Mouse (Mus musculus): ENCODE results near the gene Cux2.

Cux2 gene

DNA sequence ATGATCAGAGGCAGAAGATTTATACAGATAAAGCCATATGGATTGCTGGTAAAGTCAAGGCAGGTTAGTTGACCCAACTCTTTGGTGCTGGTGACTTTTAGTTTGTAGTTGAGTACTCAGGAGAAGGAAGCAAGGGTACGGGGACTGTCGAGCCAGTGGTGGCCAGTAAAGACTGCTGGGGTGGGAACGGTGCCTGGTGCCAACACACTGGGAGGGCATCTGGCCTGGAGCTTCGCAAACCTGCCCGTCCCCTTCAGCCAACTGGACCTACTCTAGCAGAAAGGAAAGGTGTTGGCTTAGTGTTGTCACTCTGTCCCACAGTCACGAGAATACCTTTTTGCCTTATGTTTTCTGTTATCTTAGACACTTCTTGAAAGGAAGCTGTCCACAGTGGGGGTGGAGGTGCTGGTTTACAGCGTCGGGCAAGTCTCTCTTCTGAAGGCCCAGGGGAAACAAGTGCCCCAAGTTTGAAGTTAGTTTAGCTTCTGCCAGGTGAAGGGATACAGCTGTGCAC, 234.0 kb downstream of the Cux2 start:
- no peak for DNase-seq

DNA sequence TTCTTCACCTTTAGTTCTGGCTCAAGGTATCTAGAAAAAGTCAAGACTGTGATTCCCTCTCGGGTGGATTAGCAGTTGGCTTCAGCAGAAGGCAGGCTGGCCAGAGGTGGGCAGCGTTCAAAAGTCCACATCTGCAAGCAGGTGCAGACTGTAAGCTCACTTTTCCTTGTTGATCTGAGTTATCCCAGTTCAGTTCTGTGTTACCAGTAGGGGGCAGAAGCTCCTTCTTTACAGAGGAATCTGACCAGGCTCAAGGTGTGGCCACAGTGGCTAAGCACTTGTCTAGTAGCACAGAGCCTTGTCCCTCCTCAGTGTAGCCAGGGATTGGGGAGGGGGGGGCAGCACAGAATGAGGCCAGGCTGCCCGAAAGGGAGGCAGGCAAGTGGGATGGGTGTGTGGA, 234.8 kb downstream of the Cux2 start:
- DNase-seq: peak; percentile 85

- no peak for DNase-seq
These were observed 236.2 kb downstream of the Cux2 start for GRCm38 (mm10) chr5:121813744-121814143.

DNA sequence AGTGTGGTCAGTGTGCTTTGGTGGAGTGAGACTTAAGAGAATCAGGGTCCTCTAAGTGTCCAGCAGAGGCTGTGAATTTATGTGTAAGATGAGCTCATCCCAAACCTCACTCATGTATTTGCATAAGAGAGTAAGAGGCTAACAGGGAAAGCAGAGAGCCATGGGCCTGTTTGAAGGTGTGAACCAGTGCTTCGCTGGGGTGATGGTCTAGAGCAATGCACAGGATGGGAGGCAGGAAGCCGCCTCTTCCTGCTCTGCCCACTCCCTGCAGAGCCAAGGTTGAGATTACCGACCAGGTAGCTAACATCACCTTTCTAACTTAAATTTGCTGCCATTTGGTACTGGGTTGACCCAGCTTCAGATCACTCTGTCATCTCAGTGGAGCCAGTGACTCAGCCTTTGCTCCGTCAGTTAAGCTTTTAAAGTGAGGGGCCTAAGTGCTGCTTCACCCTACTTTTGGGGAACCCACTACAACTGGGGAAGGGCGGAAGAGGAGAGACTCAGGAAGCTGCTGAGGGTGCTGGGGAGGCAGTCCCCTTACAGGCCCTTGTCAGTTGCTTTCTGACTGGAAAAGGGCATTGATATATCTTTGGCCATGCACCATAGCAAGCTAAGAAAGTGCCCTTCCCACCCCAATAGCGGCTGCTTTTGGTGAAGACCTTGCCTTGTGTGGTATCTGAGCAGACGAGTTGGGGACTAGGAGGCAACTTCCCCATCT, 237.2 kb downstream of the Cux2 start:
- no peak for DNase-seq

DNA sequence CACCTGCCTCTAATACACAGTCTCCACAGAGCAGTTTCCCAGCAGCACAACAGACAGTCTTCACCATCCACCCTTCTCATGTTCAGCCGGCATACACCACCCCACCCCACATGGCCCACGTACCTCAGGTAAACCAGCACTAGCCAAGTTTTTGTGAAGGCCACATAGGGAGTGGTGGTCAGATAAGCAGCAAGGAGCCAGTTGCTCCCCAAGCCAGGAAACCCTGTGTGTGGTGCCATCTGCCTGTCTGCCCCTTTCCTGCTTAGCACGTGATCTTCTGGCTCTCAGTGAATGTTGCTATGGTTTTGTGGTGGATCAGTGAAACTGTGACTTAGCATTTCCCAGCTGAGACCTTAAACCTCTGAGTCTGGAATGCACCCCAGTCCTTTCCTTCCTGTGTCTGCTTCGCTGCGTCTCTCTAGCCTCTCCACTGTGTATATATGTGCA, 238.4 kb downstream of the Cux2 start:
- DNase-seq: no peak

GRCm38 (mm10) chr5:121810331-121811151, 239.4 kb downstream of the Cux2 start:
- no peak for DNase-seq

GRCm38 (mm10) chr5:121809667-121810224, 240.2 kb downstream of the Cux2 start:
- DNase-seq: peak; percentile 64

DNA sequence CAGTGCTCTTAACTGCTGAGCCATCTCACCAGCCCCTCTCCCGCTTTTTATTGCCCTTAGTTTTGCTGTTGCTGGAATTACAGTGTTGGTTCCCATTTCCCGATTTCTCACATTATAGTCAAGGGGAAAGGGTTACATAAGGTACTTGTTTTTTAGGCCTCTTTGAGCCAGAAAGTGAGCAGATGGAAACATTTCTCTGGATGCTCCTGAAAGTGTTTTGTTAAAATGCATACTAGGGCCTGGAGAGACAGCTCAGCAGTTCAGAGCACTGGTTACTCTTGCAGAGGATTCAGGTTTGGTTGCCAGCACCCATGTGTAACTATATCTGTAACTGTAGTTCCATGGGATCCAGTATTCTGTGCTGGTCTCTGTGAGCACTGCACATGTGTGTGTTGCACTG, 241.7 kb downstream of the Cux2 start:
- DNase-seq: no peak

DNA sequence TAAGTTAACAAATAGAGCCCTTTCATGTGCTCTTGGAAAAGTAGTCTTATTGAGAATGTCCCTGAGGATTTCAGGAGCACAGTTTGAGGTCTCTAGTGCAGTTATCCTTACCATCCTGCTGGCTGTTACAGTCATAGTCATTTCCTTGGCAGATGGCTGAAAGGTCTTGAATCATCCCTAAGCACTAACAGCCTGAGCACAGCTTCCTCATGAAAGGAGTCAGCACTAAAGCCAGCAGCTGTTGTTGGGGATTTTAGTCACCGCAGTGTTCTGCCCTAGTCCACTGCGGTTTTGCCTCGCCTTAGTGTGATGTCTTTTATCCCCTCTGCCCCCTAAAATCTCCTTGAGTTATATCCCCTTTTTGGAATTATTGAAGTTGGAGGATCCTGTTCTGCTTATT, 242.7 kb downstream of the Cux2 start:
- no peak for DNase-seq
